Mouse (Mus musculus) embryonic fibroblast, embryonic 13.5 days (primary cell): ENCODE measurements around the gene Rarres2.

ENCODE experiments used
- CTCF ChIP-seq: IDR thresholded peaks from 2 replicates; pipeline ENCODE4 v1.5.1; 2011; ENCODE audit warnings: mild to moderate bottlenecking, control low read depth, low read length, moderate library complexity, borderline replicate concordance; ENCODE audit not compliant: insufficient read depth
- POLR2A ChIP-seq: IDR thresholded peaks from 2 replicates; pipeline ENCODE4 v1.6.1; 2011; ENCODE audit warnings: low read depth, mild to moderate bottlenecking, control low read depth, low read length, moderate library complexity

DNA sequence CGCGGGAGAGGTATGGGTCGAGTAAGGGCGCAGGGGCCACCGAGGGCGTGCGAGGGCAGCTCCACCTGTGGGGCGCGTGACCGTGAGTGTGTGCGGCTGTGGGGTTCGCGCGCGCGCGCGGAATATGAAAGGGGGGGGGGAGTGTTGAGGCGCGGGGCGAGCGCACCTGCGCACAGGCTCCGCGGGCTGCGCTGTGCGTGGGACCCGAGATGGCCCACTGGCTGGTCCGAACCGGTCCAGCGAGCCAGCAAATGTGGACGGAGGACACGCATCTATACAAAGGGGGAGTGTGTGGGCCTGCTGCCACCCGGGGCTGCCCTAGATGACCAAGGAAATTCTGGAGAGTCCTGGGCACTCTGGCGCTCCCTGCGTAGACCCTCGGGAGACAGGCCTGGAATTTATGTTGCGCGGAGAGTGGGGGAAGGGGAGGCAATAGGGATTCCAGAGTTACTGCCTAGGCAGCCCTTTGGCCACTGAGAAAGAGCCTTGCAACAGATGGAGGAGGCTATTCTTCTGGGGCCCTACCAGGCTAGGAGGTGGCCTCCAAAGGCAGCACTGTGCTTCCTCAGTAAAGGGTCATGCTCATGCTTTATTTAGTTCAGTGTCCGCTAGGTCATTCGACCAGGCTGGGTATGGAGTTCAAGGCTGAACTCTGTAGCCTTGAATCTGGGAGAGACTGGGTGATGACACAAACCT, 21.6 kb upstream of the Rarres2 start:
- TF ChIP-seq CTCF (no peak), POLR2A (0 out of 2 replicates have a peak, but pooled peaks have one; percentile 29)
